Mouse (Mus musculus) testis, adult 2 months (tissue): ENCODE results near the gene Lmnb2. TPM values are rescaled to one million over a fixed set of nuclear protein-coding genes. Genes with fewer than 3 reads are reported as not detected.
A peak's percentile ranks its signal among the peaks of the same experiment; 100 is the strongest.

Experiments used
- H3K27ac ChIP-seq: fragments of 200-500 bp; 2 replicates; pipeline ENCODE4 v1.5.1; 2012; ENCODE audit warnings: low read depth, low read length; ENCODE audit not compliant: control insufficient read depth, insufficient read depth
- H3K27me3 ChIP-seq: fragments of 200-500 bp; 2 replicates; pipeline ENCODE4 v1.6.1; 2012; ENCODE audit warnings: mild to moderate bottlenecking, low read length, moderate library complexity; ENCODE audit not compliant: control insufficient read depth, insufficient read depth
- H3K36me3 ChIP-seq: fragments of 200-500 bp; 2 replicates; pipeline ENCODE4 v1.6.1; 2012; ENCODE audit warnings: mild to moderate bottlenecking, low read length; ENCODE audit not compliant: control insufficient read depth, insufficient read depth
- H3K4me1 ChIP-seq: fragments of 200-500 bp; 2 replicates; pipeline ENCODE4 v1.6.1; 2012; ENCODE audit warnings: low read length; ENCODE audit not compliant: control insufficient read depth, insufficient read depth
- H3K4me3 ChIP-seq: fragments of 200-500 bp; 2 replicates; pipeline ENCODE4 v1.5.1; 2012; ENCODE audit warnings: low read depth, mild to moderate bottlenecking, low read length, moderate library complexity, mixed read lengths; ENCODE audit not compliant: control insufficient read depth
- CTCF ChIP-seq: fragments of 200-500 bp; IDR thresholded peaks from 2 replicates; pipeline ENCODE4 v1.5.1; 2012; ENCODE audit warnings: low read depth, mild to moderate bottlenecking, inconsistent platforms, low read length, moderate library complexity; ENCODE audit not compliant: control insufficient read depth, insufficient read depth, insufficient replicate concordance
- POLR2A ChIP-seq: fragments of 200-500 bp; IDR thresholded peaks from 2 replicates; pipeline ENCODE4 v1.6.1; 2012; ENCODE audit warnings: low read depth, mild to moderate bottlenecking, inconsistent platforms, low read length, moderate library complexity; ENCODE audit not compliant: control insufficient read depth
- polyA plus RNA-seq: library from polyadenylated mRNA; depleted of rRNA; stranded (reverse); fragments of >200 nt; gene quantifications from 2 replicates; pipeline ENCODE4 v1.2.3, GENCODE M21; 2012

Gene Lmnb2
- polyA plus RNA-seq, 1 experiment, result 177 TPM

GRCm38 (mm10) chr10:80952449-80952848 lies 34.4 kb upstream of the Lmnb2 start:
- Histone ChIP-seq H3K36me3 (no peaks in the 10 kb centered on the region), H3K27me3 (no peaks in the 10 kb centered on the region), H3K4me3 (no peak overlapping the region), H3K4me1 (peaks cover 19% of the 10 kb centered on the region), H3K27ac (no peak overlapping the region)
- TF ChIP-seq CTCF, result no peak

DNA sequence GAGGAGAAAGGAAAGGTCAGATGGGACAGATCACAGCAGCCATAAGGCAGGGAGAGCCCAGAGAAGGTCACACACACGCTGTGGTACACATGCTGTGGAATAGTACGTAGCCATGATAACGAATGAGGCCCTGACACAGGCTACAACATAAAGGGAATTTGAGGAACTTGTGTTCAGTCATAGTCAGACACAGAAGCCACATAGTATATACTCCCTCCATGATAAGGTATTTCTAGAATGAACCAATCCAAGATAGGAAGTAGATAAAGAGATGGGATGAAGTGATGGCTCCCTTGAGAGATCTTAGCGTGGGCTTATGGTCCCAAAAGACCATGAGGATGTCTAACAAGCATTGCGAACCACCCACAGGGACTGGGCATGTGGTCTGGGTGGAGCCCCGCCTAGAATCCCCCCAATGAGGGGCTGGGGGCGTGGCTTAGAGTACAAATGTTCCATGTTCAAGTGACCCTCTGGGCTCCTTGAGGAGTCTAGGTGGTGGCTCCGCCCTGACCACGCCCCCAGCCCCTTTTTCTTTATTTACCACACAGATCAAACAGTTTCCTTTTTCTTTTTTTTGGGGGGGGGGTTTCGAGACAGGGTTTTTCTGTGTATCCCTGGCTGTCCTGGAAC lies 33.8 kb upstream of the Lmnb2 start:
- no peaks in the 10 kb centered on the region for H3K27me3 ChIP-seq
- H3K36me3 ChIP-seq, result no peaks in the 10 kb centered on the region
- TF ChIP-seq CTCF (no peak), POLR2A (no peak)
- H3K4me3 ChIP-seq, result no peak overlapping the region
- H3K4me1 ChIP-seq, result peaks cover 21% of the 10 kb centered on the region
- H3K27ac ChIP-seq, result no peak overlapping the region

DNA sequence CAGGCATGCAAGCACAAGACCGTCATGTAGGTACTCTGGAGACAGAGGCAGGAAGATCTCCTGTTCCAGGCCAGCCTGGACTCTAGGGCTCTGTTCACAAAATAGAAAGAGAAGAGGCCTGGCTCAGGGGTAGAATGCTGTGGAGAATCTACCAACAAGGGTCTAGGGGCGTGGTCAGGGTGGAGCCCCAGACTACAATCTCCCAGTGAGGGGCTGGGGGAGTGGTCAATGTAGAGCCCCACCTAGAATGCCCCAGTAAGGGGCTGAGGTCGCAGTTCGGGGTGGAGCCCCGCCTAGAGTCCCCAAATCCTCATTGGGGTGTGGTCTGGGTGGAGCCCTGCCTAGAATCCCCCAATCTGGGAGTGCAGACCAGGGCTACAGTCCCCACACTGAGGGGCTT lies 32.3 kb upstream of the Lmnb2 start:
- H3K27me3 ChIP-seq, result no peaks in the 10 kb centered on the region
- no peak for TF ChIP-seq POLR2A
- no peak for TF ChIP-seq CTCF
- H3K27ac ChIP-seq, result no peak overlapping the region; the same call in 1 of the 2 replicates
- H3K4me1 ChIP-seq, result peaks cover 24% of the 10 kb centered on the region
- H3K4me3 ChIP-seq, result no peak overlapping the region
- H3K36me3 ChIP-seq, result no peaks in the 10 kb centered on the region

GRCm38 (mm10) chr10:80949081-80949480 lies 31.0 kb upstream of the Lmnb2 start:
- peaks cover 24% of the 10 kb centered on the region for H3K4me1 ChIP-seq
- peak overlapping the region; percentile 81 for H3K27ac ChIP-seq
- no peaks in the 10 kb centered on the region for H3K27me3 ChIP-seq
- no peak overlapping the region for H3K4me3 ChIP-seq
- TF ChIP-seq POLR2A (no peak), CTCF (no peak)
- no peaks in the 10 kb centered on the region for H3K36me3 ChIP-seq

GRCm38 (mm10) chr10:80948570-80948969 lies 30.5 kb upstream of the Lmnb2 start:
- Histone ChIP-seq H3K27me3 (no peaks in the 10 kb centered on the region), H3K27ac (peak overlapping the region; percentile 25), H3K4me3 (no peak overlapping the region), H3K4me1 (peaks cover 24% of the 10 kb centered on the region), H3K36me3 (no peaks in the 10 kb centered on the region)
- no peak for TF ChIP-seq POLR2A
- no peak for TF ChIP-seq CTCF

DNA sequence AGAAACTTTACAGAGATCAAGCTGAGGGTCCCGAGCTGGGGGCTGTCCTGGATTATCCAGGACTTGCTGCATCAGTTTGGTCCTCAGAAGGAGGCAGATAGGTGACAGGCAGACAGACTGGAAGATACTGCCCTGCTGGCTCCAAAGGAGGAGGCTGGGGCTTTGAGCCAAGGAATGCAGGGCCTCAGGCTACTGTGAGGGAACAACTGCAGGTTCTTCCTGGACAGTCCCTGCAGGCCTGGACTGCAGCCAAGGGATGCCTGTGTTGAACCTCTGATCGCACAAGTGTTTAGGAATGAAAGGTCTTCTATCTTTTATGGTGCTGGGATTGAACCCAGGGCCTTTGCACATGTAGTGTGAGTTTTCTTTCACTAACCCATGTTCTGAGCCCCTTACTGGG lies 29.8 kb upstream of the Lmnb2 start:
- Histone ChIP-seq H3K4me1 (peaks cover 21% of the 10 kb centered on the region), H3K36me3 (no peaks in the 10 kb centered on the region), H3K27ac (no peak overlapping the region), H3K27me3 (no peaks in the 10 kb centered on the region), H3K4me3 (no peak overlapping the region)
- TF ChIP-seq POLR2A, result no peak
- TF ChIP-seq CTCF, result no peak

DNA sequence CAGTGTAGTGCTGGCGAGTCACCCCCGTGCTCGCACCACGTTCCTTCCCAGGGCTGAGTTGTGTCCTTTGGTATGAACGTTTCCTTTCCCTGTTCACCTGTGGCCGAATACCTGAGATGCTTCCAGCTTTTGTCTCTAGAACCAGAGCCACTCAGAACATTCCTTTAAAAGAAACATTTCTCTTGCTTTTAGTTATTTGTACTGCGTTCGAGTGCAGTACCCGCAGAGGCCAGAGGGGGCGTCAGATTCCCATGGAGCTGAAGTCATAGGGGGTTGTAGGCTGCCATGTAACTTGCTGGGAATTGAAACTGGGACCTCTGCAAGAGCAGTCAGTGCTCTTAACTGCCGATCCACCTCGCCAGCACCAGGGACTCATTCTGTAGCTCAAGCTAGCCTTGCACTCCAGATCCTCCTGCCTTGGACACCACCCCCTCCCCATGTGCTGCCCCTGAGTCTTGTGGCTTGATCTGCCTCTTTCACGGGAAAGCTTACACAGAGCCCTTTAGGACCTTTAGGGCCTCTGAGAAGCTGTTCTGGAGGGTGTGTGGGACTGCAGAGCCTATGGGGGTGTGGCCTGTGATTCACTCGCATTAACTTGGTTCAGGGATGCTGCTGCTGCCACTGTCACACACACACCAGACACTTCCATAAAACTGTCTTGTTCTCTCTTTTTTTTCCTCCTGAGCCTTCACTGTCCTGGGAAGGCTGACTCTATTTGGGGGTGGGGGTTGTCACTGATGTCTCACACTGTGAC lies 28.8 kb upstream of the Lmnb2 start:
- Histone ChIP-seq H3K27me3 (no peaks in the 10 kb centered on the region), H3K4me1 (peaks cover 14% of the 10 kb centered on the region), H3K4me3 (no peak overlapping the region), H3K27ac (no peak overlapping the region), H3K36me3 (no peaks in the 10 kb centered on the region)
- TF ChIP-seq CTCF (peak; percentile 69; the same call in 1 of the 2 replicates), POLR2A (no peak)

DNA sequence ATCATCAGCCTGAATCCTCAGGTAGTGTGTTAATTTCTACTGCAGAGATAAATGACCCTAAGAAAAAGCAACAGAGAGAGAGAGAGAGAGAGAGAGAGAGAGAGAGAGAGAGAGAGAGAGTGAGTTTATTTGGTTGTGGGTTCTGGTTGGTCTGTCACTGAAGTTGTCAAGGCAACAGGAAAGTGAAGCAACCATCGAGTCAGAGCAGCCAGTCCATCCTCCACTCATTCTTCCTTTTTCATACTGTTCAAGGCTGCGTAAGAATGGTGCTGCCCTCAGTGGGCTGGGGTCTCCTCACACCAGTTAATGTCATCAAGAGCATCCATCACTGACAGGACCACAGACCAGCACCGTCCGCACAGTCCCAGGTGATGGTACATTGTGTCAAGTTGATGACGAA lies 26.2 kb upstream of the Lmnb2 start:
- H3K27me3 ChIP-seq, result no peaks in the 10 kb centered on the region
- TF ChIP-seq CTCF (no peak), POLR2A (no peak)
- no peak overlapping the region for H3K4me3 ChIP-seq
- no peak overlapping the region for H3K27ac ChIP-seq
- H3K4me1 ChIP-seq, result peaks cover 18% of the 10 kb centered on the region
- no peaks in the 10 kb centered on the region for H3K36me3 ChIP-seq
